Mouse (Mus musculus) liver, postnatal 0 days (tissue): ENCODE data around the gene Lgals12.
A peak's percentile ranks its signal among the peaks of the same experiment; 100 is the strongest.

Experiments used
- CTCF ChIP-seq: sonication (generic); IDR thresholded peaks from 2 replicates; pipeline ENCODE4 v1.5.1; 2016; ENCODE audit warnings: antibody characterized with exemption, low read depth
- EP300 ChIP-seq: IDR thresholded peaks from 2 replicates; pipeline ENCODE4 v1.6.1; 2016; ENCODE audit warnings: antibody characterized with exemption, low read depth, mild to moderate bottlenecking

DNA sequence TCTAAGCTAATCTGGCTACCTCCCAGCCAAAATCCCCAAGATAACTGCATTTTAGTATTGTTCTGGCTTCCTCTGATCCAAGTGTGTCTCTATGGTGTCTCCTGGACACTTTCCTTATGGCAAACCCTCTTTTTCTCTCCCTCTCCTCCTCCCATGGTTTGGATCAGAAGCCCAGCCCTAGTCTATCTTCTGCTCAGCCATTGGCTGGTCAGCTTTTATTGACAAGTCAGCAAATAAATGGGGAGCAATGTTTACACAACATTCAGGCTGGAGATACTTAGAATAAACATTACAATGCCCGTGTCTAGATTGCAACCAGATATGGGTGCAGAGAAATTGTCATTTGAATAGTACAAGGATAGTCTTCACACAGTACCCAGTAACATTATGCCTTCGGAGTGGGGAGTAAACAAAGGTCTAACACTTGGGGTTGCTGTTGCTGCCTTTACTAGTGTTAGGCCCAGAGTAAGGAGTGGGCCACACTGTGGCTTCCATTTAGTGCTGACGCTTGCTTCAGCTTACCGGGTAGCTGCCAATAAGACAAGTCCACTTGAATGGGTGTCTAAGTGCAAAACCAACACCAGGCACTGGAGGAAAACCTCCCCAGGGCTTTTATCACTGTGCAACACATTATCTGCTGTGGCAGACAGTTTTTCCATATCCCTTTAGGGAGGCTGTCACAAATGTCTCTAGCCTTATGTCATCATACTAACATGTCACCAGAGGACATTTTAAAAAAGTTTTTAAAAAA lies 55.3 kb downstream of the Lgals12 start:
- TF ChIP-seq EP300 (peak; percentile 88), CTCF (no peak)
